Mouse (Mus musculus) spleen, postnatal 4 days (tissue): ENCODE measurements around the gene Abhd14b.
A peak's percentile ranks its signal among the peaks of the same experiment; 100 is the strongest.

Experiments used
- DNase-seq, 2 experiments: peaks; one replicate each; pipeline ENCODE4 v3.0.0; 2022; ENCODE audit warnings: low spot score in 2 of 2

Abhd14b gene

DNA sequence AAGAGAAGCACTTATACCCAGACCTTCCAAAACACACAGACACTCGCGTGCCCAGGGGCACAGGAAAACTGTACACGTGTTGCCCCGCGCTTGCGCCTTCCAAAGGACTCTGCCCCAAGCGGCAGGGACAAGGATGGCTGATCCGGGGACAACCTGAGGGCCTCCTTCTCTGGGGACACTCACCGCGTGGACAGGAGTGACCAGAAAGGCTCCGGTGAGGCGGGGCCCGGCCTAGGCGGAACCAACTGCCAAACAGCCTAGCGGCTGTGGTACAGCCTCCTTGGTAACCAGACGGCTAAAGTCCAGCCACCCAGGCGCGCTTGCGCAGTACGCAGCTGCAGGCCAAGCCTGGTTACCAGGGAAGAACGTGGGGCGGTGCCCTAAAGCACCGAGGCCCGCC is at the start of gene Abhd14b, which contains the start of gene Abhd14a:
Abhd14b (plus strand) TSS at position 112 of the 400 bp plus-strand sequence.
Abhd14a (minus strand) TSS at position 331 of the 400 bp plus-strand sequence.
- peak; percentile 79 to 88 for DNase-seq

DNA sequence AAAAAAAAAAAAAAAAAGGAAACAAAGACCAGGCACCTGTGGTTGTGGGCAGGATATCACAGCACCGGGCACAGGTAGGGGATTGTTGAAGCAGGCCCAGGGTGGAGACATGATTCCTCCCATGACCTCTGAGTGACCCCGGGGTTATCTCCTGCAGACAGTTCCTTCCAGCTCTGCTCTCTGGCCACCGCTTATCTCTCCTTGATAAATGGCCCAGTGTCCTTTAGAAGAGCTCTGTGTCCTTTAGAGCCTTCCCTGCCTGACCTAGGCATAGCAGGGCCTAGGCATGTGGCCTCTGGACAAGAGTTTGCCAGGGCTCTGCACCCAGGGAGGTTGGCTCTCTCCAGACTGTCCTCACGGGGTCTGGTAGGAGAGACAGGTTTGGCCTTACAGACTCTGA is 49.5 kb upstream of the Abhd14b start:
- DNase-seq = no peak

DNA sequence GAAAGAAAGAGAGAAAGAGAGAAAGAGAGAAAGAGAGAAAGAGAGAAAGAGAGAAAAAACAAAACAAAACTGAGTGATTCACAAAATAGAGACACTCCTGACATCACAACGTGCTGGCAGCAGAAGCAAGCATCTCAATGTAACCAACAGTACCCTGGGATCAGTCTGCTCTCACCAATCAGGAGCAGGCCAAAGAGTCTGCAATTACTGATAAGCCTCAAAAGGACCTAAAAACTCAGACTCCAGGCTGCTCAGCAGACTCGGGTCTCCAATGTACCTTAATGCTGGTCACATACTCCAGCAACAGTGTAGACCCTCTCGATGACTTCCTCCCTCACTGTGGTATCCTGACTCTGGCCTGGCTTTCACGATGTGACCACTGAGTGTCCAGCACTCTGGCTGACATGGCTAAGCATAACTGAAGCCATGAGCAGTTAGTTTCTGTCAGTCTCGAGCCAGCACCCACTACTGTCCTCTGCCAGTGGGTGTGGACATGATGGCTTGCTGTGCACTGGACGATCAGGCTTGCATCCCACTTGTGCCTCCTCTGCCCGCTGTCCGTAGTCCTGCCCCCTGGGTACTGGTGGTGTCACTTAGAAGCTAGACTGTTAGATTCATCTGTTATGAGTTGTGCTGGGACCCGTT is 48.5 kb upstream of the Abhd14b start:
- peak in 1 of 2 experiments; percentile 55 for DNase-seq

DNA sequence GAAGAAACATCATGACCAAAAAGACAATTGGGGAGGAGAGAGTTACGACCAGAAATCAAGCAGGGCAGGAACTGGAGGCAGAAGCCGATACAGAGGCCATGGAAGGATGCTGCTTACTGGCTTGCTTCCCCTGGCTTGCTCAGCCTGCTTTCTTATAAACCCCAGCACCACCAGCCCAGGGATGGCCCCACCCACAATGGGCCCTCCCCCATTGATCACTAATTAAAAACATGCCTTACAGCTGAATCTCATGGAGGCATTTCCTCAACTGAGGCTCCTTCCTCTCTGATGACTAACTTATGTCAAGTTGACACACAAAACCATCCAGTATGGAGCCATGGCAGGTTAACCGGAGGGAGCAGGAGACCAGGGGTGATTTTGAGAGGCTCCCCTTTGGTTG is 47.5 kb upstream of the Abhd14b start:
- no peak for DNase-seq

DNA sequence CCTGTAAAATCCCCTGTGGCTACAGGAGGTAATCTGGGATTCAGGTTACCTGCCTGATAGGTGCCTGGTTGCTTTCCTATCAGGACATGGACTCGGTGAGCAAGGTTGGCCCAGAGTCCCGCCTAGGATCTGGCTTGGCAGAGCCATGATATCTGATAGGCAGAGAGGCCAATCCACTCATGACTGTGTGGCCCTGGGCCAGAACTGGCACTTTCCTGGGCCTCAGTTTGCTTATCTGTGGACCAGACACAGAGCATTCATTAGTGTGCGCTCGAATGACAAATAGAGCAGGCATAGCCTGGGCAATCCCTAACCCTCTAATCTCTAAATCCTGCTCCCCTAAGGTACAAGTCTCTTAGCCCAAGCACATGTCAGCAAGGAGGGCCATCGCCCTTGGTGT is 45.1 kb upstream of the Abhd14b start:
- DNase-seq = peak in 1 of 2 experiments; percentile 59

DNA sequence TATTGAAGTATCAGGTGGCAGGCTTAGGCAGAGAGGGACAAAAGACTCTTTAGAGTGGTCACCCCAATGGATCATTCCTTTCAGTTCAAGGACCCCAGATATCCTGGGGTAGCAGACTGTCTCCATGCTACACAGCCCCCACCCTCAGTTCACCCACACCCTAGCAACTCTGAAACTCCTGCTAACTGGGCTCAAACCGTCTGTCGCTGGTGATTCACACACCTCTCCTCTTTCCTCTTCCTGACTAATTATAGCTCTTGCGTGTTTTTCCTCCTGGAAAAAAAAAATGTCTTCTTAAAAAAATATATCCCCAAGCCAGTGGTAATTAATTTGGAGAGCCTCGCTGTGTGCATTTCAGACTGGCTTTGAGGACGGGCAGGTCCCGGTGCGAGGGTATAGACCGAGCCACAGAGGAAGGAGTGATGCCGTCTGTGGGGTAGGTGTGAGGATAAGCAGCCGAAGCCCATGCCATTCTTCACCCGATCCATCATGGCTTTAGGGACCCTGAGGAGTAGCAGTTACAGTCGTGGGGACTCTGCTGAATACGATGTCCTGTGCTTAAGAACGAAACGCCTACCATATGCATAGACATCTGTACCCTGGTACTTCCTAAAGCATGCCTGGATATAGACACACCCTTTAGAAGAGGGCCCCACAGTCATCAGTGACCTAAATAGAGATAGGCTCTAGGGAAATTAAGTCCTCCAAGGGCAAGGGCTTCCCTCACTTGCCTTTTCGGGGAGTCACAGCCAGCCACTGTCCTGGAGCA is 44.5 kb upstream of the Abhd14b start:
- no peak for DNase-seq

DNA sequence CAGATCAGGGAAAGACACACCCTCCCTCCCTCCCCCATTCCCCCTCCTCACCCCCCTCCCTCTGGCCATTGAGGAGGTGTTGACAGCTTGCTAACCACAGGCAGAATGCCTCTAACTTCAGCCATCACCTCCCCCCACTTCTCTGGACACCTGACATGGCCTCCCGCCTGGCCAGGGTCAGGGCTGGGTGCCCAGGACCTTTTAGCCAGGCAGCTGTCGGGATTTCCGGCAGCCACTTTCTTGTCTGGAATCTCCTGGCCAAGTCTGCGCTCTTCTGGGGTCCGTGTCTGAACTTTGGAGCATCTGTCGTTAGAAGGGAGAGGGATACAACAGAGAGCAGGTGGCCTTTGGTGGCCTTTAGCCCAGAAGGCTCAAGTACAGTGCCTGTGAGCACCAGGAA is 42.0 kb upstream of the Abhd14b start:
- DNase-seq = no peak

DNA sequence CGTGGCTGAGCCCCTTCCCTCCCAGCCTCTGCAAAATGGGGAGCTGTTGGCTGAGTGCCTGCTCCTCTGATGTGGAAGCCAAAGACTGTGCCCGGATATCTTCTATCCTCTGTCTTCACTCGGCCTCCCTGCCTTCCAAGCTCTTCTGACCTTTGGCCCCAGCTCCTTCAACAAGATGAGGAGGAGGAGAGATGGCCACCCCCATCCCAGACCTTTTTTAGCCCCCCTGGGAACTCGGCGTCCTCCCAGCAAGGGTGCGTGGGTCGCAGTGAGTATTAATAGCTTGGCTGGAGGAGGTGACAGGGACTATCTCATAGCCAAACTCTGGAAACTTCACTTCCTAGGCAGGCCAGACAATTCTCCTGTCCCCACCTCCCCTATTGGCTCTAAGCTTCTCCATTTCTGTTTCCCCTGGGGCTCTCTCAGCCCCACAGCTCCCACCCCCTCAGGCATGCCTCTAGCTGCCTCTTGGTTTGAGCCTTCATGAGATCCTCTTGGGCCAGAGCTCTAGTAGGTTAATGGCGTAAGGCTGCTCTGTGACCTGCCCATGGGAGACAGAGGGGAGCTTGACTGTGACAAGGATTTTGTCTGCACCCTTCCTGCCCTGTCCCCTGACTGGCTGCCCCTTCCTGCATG is 40.7 kb upstream of the Abhd14b start:
- no peak for DNase-seq

DNA sequence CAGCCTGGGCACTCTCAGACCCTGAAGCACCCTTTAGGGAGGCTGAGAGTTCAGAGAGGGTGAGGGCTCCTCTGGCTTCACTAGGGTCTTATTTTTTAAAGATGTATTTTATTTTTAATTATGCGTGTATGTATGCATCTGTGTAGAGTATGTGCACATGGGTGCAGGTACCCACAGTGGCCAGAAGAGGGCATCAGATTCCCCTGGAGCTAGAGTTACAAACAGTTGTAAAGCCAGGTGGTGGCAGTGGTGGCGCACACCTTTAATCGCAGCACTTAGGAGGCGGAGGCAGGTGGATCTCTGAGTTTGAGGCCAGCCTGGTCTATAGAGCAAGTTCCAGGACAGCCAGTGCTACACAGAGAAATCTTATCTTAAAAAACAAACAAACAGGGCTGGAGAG is 38.2 kb upstream of the Abhd14b start:
- no peak for DNase-seq

DNA sequence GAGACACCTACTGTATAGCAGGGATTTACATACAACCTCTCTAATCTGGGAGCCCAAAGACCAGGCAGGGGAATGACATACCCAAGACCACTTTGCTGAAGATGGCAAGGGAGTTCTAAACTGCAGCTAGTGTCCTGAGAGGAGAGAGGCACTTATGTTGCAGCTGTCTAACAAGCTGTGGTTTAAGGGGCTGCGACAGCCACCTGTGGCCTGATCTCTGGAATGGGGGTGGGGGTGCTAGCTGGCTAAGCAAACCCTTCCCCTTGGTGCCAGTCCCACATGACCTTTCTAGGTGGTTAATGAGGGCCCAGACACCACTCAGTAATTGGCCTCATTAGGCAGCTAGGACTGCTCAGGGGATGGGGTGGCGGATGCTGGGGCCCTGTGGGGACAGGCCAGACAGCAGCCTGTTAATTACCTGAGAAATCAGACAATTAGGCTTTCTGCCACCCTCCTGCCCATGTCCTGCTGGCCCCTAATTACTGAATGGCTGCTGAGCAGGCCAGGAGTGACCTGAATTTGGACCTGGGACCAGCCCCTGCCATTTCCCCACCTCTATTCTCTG is 37.1 kb upstream of the Abhd14b start:
- DNase-seq = no peak

DNA sequence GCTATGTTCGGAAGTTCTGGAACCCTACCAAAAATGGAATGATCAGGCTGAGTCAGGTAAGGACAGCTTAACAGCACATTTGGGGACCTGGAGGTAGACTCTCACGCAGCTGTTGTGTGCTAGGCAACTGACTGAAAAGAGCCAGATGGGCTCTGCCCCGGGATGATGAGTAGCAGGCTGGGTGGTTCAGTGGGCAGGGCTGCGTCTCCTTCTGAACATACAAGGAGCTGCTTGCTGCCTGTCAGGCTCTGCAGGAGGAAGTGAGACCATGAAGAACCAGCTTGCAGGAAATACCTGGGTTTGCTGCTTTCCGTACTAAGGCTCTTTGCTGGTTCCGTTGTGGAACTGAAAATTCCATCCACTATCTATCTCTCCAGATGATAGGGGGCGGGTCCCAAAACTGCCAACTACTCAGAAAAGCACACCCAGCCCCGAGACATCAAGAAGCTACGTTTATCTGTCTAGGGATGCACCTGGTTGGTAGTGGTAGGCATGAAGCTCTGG is 36.1 kb upstream of the Abhd14b start:
- peak in 1 of 2 experiments; percentile 50 for DNase-seq

DNA sequence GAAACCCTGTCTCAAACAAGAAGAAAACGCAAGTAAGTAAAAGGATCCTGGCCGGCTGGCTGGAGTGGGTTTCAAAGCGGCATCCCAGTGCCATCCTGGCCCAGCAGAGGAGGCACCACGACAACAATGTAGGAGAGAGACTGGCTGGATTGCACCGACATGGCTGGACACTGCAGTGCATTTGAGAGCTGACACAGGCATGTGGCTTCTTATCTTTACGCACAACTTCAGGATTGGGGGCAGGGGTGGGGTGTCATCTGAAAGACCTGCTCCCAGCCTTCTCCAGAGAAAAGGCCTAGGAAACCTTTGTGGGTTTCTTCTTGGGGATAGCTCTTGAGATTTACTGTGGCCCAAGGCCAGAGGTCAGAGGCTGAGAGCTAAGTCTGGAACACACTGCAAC is 35.5 kb upstream of the Abhd14b start:
- DNase-seq = no peak

DNA sequence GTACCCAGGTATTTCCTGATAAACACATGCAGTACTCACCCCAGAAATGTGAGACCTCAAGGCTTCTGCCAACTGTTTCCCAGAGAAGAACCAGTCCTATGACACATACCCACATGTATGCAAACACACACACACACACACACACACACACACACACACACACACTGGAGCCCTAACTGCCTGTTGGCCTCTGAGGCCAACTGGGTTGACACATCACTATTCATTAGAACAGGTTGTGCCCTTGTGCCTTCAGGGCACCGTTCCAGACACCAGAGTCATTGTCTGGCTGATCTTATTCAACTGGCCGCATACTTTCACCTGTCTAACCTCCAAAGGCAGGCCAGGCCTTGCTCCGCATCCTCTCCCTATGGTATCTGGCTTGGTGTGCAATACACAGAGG is 35.0 kb upstream of the Abhd14b start:
- DNase-seq = no peak

DNA sequence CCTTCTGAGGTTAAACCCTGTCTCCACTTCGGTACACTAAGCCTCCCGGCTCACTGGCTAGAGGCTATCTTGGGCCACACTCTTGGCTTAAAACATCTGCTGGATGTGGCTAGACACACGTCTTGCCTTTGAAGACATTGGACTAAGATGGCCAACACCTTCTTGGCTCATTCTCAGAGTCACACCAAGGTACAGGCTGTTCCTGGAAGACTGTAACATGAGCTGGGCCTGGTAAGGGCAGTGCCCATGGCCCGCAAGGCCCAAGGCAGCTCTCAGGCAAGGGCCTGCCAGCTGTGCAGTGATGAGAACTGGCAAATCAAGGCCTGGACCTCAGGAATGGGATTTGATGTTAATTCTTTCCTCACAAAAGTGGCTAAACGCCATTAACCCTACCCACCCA is 33.7 kb upstream of the Abhd14b start:
- DNase-seq = no peak

DNA sequence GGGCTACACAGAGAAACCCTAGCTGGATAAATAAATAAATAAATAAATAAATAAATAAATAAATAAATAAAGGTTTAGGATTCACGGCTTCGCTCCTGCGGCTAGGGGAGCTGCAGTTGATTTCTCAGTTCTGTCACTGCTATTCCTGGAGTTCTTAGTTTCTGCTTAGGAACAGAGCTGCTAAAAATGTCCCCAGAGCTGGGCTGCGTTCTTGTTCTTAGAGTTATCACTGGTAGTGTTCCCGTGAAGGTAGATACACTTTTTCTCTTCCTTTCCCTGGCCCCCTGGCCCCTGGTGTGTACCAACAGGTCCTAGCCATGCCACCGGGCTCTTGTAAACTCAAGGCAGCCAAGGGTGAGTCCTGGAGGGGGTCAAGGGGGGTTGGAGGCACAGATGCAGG is 30.4 kb upstream of the Abhd14b start:
- DNase-seq = no peak

DNA sequence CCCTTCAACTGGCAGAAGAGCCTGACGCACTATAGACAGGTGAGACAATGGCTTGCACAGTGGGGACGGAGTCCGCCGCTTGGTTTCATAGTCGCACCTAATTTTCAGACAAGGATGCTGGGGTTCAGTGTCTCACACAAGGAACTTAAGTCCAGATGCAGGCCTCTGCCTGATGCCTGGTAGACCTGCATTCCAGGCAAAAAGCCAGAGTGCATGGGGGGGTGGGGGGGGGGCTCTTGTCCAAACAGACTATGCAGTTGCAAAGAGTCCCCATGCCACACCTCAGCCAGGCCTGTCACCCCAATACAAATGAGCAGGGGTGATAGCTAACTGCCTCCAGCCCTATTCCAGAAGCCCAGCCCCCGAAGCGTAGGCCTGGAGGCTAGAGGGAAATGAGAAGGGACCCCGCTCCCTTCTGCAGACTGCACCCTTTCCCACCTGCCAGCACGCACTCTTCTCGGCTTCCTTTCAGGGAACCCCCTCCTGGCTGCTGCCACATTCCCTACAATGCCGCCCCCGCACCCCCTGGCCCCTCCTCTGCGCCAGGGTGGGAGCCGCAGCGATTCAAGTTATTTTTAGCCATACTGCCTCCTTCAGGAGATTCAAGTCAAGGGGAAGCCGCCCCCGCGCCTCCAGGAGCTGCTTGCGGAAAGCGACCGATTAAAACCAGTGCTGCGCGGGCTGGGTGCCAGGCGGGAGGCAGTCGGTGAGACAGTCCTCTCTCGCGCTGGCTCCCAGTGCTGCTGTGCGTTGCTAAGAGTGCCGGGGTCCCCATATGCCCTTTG is 29.2 kb upstream of the Abhd14b start:
- no peak for DNase-seq

DNA sequence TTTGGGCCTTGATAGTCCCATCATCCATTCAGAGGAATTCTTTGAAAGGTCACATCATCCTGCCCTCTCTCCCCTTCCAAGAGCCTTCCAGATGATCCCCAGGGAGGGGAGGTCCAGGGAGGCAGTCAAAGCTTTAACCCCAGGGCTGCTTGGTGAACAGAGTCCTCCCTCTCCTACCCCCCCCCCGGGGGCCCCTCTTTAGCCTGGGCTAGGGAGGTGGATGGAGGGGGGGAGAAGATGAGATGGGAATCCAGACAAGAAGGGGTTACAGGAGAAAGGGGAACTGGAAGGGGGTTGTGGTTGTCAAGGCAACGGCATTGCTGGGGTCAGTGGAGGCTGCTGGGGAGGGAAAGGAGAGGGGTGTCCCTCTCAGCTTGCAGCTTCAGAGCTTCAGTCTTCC is 26.7 kb upstream of the Abhd14b start:
- no peak for DNase-seq

DNA sequence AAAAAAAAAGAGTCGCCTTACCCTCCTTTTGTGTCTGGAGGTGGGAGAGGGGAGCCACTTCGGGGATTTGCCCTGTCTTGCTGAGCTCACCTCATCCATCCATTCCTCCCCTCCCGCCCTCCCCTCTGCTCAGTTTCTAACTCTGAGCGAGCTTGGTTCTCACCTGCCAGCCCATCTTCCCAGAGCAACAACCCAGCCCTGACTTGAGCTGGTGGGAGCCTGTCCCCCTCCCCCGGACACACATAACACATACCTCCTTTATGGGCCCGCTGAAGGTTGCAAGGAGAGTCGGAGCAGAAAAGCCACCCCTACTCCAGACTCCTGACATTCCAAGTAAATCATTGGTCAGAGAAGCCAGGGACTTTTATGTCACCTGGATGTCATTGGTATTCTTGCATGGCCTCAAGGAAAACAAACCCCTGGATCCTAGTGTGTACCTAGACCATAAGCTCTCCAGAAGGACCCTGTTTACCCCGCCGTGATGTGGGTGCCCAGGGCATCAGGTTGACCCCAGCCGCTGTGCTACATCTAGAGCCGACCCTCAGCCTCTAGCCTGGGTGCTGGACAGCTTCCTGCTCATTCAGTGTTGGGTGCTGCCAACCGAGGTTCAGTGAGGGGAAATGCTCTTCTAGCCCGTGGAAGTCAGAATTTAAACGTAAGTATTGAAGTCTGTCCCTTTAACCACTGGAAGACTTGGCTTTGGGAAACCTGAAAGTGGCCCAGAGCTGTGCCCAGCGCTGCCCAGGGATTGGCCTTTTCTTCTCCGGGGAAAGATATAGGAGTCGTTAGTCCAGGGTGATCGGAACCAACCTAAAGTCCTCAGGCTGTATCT is 26.0 kb upstream of the Abhd14b start:
- DNase-seq = no peak

DNA sequence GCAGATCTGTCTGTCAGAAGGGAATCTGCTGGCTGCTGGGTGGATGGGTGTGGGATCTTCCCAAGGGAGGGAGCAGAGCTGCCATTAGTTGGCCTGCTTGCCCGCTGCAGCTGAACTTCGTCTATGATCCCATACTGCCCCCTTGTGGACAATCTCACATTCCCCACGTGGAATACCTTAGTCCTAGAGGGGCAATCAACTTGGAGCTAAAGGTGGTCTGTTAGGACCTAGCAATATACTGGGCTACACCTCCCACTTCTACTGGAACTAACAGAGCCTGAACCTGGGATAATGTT is 25.4 kb upstream of the Abhd14b start:
- peak; percentile 81 to 91 for DNase-seq

DNA sequence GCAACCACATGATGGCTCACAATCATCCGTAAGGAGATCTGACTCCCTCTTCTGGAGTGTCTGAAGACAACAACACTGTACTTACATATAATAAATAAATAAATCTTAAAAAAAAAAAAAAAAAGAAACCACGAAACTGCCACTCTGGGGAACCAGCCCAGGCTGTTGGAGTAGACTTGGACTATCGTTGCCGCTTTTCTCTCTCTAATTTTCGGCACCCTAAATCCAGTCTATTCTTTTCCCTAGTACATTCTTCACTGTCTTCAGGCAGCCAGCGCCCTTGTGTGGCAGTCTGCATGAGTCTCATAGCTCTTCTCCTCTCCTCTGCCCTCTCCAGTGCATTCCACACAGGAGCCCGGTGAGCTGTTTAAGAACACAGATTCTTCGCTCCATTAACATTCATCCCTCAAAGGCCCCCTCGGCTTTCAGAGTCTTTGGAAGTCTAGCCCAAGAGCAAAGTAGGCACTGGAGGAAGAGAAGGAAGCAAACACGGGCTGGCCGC is 18.5 kb upstream of the Abhd14b start:
- DNase-seq = no peak
